Mouse (Mus musculus) thymus, adult 2 months (tissue): ENCODE data around the gene Ndel1.

Experiments
- CTCF ChIP-seq: fragments of 200-500 bp; IDR thresholded peaks from 2 replicates; pipeline ENCODE4 v1.5.1; 2012; ENCODE audit warnings: mild to moderate bottlenecking, control low read depth, low read length, moderate library complexity, borderline replicate concordance; ENCODE audit not compliant: control insufficient read depth, poor library complexity, insufficient read depth; ENCODE audit errors: extremely low read depth
- POLR2A ChIP-seq: fragments of 200-500 bp; IDR thresholded peaks from 2 replicates; pipeline ENCODE4 v1.6.1; 2012; ENCODE audit warnings: mild to moderate bottlenecking, low read length, control low read depth, moderate library complexity; ENCODE audit not compliant: control insufficient read depth, poor library complexity, insufficient read depth; ENCODE audit errors: extremely low read depth

DNA sequence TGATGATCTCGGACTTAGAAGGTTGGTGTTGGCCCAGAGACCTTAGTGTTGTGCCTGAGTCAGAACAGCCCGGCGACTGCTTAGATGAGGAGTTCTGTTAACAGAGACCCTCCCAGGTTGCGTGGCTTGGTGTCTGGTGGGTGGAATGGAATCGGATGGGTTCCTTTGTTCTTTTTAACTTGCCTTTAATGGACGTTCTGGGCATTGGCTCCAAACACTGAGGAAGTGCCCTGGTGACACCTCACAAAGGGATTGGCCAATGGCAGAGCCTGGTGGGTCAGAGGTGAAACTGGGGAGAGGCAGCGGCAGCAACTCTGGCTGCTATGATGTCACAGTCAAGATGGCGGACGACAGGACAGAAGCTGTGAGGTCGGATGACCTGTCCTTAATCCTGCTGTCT is 80.9 kb downstream of the Ndel1 start:
- TF ChIP-seq CTCF: no peak
- no peak for TF ChIP-seq POLR2A
